Mouse (Mus musculus): ENCODE measurements at regions not wholly inside any gene's neighbourhood (a gene's known extent, or its start where the extent isn't known, plus 50 kb on each side); places are given as distances from the start of the nearest gene placed in this dataset.
"Not testable (repeated sequence)": the region's sequence is repeated elsewhere in the genome, so short reads cannot be mapped to it uniquely, and the experiment has no call there.

DNA sequence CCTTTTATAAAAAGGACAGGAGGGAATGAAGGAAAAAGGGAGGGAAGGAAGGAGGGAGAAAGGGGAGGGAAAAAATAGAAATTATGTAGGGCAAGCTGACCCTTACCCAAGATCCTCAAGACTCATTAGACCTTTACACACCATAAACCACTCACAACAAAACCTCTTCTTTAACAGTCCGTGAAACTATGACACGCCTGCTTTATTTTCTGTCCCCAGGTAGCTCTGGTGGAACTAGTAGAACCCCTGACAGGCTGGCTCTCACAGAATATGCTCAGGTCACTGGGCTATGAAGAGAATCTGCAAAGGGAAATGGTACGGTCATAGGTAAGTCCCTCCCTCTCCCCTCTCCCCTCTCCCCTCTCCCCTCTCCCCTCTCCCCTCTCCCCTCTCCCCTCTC, 188.8 kb downstream of the Rchy1 start:
- Histone ChIP-seq H3K4me3 (no peak overlapping the region), H3K27ac (no peak overlapping the region), H3K4me1 (replicated peaks) (no peaks in the 10 kb centered on the region), H3K9me3 (no peaks in the 10 kb centered on the region), H3K36me3 (no peaks in the 10 kb centered on the region), H3K27me3 (ENCODE audit: insufficient read depth, poor library complexity, severe bottlenecking) (no peaks in the 10 kb centered on the region)
- DNase-seq (ENCODE audit: low spot score): no peak
- WGBS: 88% methylated on average over 3 of the region's 3 CpGs

GRCm38 (mm10) chr5:91767886-91768285, 195.0 kb downstream of the Rchy1 start:
- Histone ChIP-seq H3K27me3 (ENCODE audit: insufficient read depth, poor library complexity, severe bottlenecking) (no peaks in the 10 kb centered on the region), H3K36me3 (no peaks in the 10 kb centered on the region), H3K27ac (no peak overlapping the region), H3K4me1 (replicated peaks) (peaks cover 7% of the 10 kb centered on the region), H3K4me3 (no peak overlapping the region), H3K9me3 (no peaks in the 10 kb centered on the region)
- no peak for DNase-seq (ENCODE audit: low spot score)
- 86% methylated on average over 7 of the region's 7 CpGs for WGBS

DNA sequence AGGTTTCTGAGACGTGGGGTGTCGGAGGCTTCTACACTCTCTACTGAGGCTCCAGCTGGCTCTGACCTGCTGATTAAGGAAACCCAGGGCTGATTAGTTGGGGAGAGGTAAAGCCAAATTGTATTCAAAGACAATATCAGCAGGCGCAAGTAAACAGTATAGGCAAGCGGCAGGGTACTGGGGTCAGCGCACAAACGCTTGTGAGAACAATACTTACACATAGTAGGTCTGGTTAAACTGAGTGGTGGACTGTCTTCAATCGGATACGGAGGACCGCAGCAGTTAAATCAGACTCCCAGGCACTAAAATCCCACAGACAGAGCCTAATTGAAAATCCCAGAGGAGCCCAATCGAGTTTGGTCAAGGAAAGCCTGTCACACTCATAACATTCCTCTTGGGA, 195.8 kb downstream of the Rchy1 start:
- no peaks in the 10 kb centered on the region for H3K36me3 ChIP-seq
- 70% methylated on average over 10 of the region's 10 CpGs for WGBS
- H3K4me3 ChIP-seq: no peak overlapping the region
- H3K27me3 ChIP-seq (ENCODE audit: insufficient read depth, poor library complexity, severe bottlenecking): no peaks in the 10 kb centered on the region
- H3K4me1 ChIP-seq (replicated peaks): peaks cover 12% of the 10 kb centered on the region
- no peaks in the 10 kb centered on the region for H3K9me3 ChIP-seq
- no peak for DNase-seq (ENCODE audit: low spot score)
- no peak overlapping the region for H3K27ac ChIP-seq

- DNase-seq (ENCODE audit: low spot score): no peak
Observed at GRCm38 (mm10) chr5:91764621-91765020, 198.2 kb downstream of the Rchy1 start.

GRCm38 (mm10) chr5:91762589-91762988, 200.3 kb downstream of the Rchy1 start:
- H3K27ac ChIP-seq: no peak overlapping the region
- no peaks in the 10 kb centered on the region for H3K27me3 ChIP-seq (ENCODE audit: insufficient read depth, poor library complexity, severe bottlenecking)
- 66% methylated on average over 6 of the region's 6 CpGs for WGBS
- H3K36me3 ChIP-seq: no peaks in the 10 kb centered on the region
- no peak overlapping the region for H3K4me3 ChIP-seq
- no peaks in the 10 kb centered on the region for H3K9me3 ChIP-seq
- peaks cover 13% of the 10 kb centered on the region for H3K4me1 ChIP-seq (replicated peaks)
- DNase-seq (ENCODE audit: low spot score): no peak

More at GRCm38 (mm10) chr5:91764621-91765020, 198.2 kb downstream of the Rchy1 start:
- H3K36me3 ChIP-seq: no peaks in the 10 kb centered on the region
- WGBS: 43% methylated on average over 10 of the region's 10 CpGs
- no peak overlapping the region for H3K27ac ChIP-seq
- no peaks in the 10 kb centered on the region for H3K9me3 ChIP-seq
- peaks cover 13% of the 10 kb centered on the region for H3K4me1 ChIP-seq (replicated peaks)
- H3K27me3 ChIP-seq (ENCODE audit: insufficient read depth, poor library complexity, severe bottlenecking): no peaks in the 10 kb centered on the region
- no peak overlapping the region for H3K4me3 ChIP-seq

DNA sequence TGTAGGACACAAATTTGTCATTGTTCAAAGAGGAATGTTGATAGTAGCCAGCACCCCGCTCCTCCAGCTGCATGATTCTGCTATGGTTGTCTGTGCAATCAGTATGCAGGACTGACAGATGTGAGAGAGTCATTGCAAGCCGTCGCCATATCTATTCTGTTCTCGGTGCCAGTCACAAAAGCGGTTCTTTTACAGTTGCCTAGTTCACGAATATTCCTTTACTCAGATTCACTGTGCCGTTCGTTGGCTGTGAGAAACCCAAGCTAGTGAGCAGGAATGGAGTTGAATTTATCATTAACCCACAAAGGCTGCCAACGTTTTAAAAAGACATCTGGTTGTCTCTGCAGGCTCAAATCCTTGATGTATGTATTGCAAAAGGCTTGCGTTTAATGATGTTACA, 206.9 kb downstream of the Rchy1 start:
- H3K36me3 ChIP-seq: no peaks in the 10 kb centered on the region
- 85% methylated on average over 10 of the region's 10 CpGs for WGBS
- no peak overlapping the region for H3K27ac ChIP-seq
- H3K9me3 ChIP-seq: no peaks in the 10 kb centered on the region
- H3K27me3 ChIP-seq (ENCODE audit: insufficient read depth, poor library complexity, severe bottlenecking): no peaks in the 10 kb centered on the region
- H3K4me1 ChIP-seq (replicated peaks): no peaks in the 10 kb centered on the region
- DNase-seq (ENCODE audit: low spot score): no peak
- no peak overlapping the region for H3K4me3 ChIP-seq

- not testable (repeated sequence) for H3K27me3 ChIP-seq (ENCODE audit: insufficient read depth, poor library complexity, severe bottlenecking); DNase-seq (ENCODE audit: low spot score); H3K9me3 ChIP-seq; H3K27ac ChIP-seq; H3K36me3 ChIP-seq; H3K4me1 ChIP-seq (replicated peaks); H3K4me3 ChIP-seq
- 93% methylated on average over 17 of the region's 17 CpGs for WGBS
Observed at GRCm38 (mm10) chr5:91752846-91753245, 210.0 kb downstream of the Rchy1 start.

DNA sequence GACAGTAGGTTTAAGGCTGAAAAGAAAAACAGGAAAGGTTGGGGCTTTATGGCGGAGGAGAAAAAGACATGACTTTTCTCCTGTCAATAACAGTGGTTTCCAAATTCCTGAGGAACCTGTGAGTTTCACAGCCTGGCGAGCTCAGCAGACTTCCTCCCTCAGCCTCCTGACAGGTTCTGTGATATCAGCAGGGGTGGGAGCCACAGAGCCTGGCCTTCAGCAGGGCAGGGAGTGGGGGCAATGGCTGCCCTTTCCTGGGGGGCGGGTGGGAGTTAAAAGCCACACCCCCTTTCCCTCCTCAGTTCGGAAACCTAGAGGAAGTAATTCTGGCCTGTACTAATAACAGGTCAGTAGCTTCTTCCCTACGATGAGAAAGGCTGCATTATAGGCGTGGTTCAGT, 211.7 kb downstream of the Rchy1 start:
- H3K36me3 ChIP-seq: no peaks in the 10 kb centered on the region
- H3K27me3 ChIP-seq (ENCODE audit: insufficient read depth, poor library complexity, severe bottlenecking): no peaks in the 10 kb centered on the region
- H3K9me3 ChIP-seq: no peaks in the 10 kb centered on the region
- WGBS: 72% methylated on average over 6 of the region's 6 CpGs
- no peak overlapping the region for H3K27ac ChIP-seq
- H3K4me1 ChIP-seq (replicated peaks): peaks cover 9% of the 10 kb centered on the region; the same call in 1 of the 2 replicates
- H3K4me3 ChIP-seq: no peak overlapping the region
- DNase-seq (ENCODE audit: low spot score): no peak

GRCm38 (mm10) chr5:91746077-91746476, 216.8 kb downstream of the Rchy1 start:
- H3K36me3 ChIP-seq: no peaks in the 10 kb centered on the region
- H3K27me3 ChIP-seq (ENCODE audit: insufficient read depth, poor library complexity, severe bottlenecking): no peaks in the 10 kb centered on the region
- peaks cover 18% of the 10 kb centered on the region; the same call in 1 of the 2 replicates for H3K4me1 ChIP-seq (replicated peaks)
- no peaks in the 10 kb centered on the region for H3K9me3 ChIP-seq
- no peak overlapping the region for H3K4me3 ChIP-seq
- WGBS: 51% methylated on average over 5 of the region's 5 CpGs
- H3K27ac ChIP-seq: no peak overlapping the region
- DNase-seq (ENCODE audit: low spot score): no peak

DNA sequence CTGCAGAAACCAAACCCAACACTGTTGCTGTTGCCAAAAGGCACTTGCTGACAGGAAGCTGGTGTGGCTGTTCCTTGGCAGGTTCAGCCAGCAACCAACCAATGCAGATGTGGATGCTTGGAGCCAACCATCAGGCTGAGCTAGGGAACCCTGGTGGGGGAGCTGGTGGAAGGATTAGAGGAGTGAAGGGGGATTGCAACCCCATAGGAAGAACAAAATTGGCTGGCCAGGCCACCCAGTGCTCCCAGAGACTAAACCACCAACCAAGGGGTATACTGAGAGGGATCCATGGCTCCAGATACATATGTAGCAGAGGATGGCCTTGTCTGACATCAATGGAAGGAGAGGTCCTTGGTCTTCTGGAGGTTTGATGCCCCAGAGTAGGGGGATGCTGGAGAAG, 218.5 kb downstream of the Rchy1 start:
- H3K9me3 ChIP-seq: no peaks in the 10 kb centered on the region
- no peak overlapping the region for H3K27ac ChIP-seq
- peaks cover 31% of the 10 kb centered on the region for H3K4me1 ChIP-seq (replicated peaks)
- no peaks in the 10 kb centered on the region for H3K27me3 ChIP-seq (ENCODE audit: insufficient read depth, poor library complexity, severe bottlenecking)
- no peaks in the 10 kb centered on the region for H3K36me3 ChIP-seq
- no peak overlapping the region for H3K4me3 ChIP-seq
- no peak for DNase-seq (ENCODE audit: low spot score)

- DNase-seq (ENCODE audit: low spot score): peak; percentile 51
- H3K4me3 ChIP-seq: no peak overlapping the region
- WGBS: 30% methylated on average over 4 of the region's 4 CpGs
- no peaks in the 10 kb centered on the region for H3K9me3 ChIP-seq
- no peak overlapping the region for H3K27ac ChIP-seq
- peaks cover 15% of the 10 kb centered on the region for H3K4me1 ChIP-seq (replicated peaks)
- no peaks in the 10 kb centered on the region for H3K36me3 ChIP-seq
- H3K27me3 ChIP-seq (ENCODE audit: insufficient read depth, poor library complexity, severe bottlenecking): no peaks in the 10 kb centered on the region
Observed at GRCm38 (mm10) chr5:91740159-91740537, 222.7 kb downstream of the Rchy1 start.

DNA sequence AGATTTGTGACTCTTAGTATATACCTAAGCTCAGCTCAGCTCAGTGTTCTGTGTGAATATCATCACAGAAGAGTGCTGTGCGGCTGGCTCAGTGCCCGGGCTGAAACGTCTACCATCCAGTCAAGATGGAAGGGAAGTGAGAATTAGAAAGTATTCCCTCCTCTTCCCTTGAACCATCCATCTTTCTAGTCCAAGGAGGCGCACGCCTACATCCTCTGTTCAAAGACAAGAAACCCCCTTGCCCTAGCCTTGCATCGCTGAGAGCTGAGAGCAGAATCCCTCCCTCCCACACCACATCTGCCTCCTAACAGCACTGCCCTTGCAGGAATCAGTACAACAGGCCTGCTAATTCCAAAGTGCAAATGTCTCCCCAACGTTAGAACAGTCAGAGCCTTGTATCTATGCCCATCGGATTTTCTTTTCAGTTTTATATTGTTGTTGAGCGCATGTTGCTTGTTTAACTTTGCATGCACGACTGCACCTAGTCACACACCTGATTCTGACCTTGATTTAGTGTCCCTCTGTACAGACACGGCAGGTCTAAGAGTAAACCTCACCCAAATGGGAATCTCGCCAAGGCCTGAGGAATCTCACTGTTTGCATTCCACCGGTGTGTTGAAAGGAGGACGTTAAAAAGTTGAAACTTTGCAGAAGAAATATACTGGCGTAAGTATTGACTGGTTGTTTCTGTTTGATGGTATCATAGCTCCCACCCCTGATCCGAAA, 222.2 kb downstream of the Parm1 start:
- Histone ChIP-seq H3K27ac (no peak overlapping the region), H3K36me3 (no peaks in the 10 kb centered on the region), H3K27me3 (ENCODE audit: insufficient read depth, poor library complexity, severe bottlenecking) (no peaks in the 10 kb centered on the region), H3K9me3 (no peaks in the 10 kb centered on the region), H3K4me3 (no peak overlapping the region), H3K4me1 (replicated peaks) (peaks cover 15% of the 10 kb centered on the region)
- no peak for DNase-seq (ENCODE audit: low spot score)
- 69% methylated on average over 16 of the region's 16 CpGs for WGBS

DNA sequence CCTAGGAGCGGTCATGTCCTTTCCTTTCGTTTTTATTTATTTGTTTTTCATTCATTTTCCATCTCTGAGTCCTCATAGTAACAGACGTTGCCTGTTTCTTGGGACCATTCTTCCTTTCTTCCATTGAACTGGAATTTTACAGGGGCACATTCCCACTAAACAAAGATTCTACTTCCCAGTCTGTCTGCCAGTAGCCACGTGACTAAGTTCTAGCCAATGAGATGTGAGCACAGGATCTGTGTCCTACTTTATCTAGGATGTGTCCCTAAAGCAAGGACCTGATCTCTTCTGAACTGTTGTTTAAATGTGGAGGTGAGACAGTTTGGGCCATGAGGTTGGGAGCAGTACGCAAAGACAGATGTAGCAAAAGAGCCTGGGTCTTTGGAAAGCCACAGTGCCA, 214.6 kb downstream of the Parm1 start:
- Histone ChIP-seq H3K4me3 (no peak overlapping the region), H3K9me3 (no peaks in the 10 kb centered on the region), H3K27me3 (ENCODE audit: insufficient read depth, poor library complexity, severe bottlenecking) (0 out of 2 replicates have a peak, but pooled peaks cover 2% of the 10 kb centered on the region), H3K4me1 (replicated peaks) (peaks cover 9% of the 10 kb centered on the region; the same call in 1 of the 2 replicates), H3K27ac (no peak overlapping the region), H3K36me3 (no peaks in the 10 kb centered on the region)
- DNase-seq (ENCODE audit: low spot score): no peak
- WGBS: 87% methylated on average over 5 of the region's 5 CpGs

- Histone ChIP-seq H3K4me3 (no peak overlapping the region), H3K36me3 (no peaks in the 10 kb centered on the region), H3K27ac (no peak overlapping the region), H3K4me1 (replicated peaks) (peaks cover 9% of the 10 kb centered on the region; the same call in 1 of the 2 replicates), H3K9me3 (no peaks in the 10 kb centered on the region), H3K27me3 (ENCODE audit: insufficient read depth, poor library complexity, severe bottlenecking) (peaks cover 4% of the 10 kb centered on the region; the same call in 1 of the 2 replicates)
- DNase-seq (ENCODE audit: low spot score): no peak
- WGBS: 84% methylated on average over 5 of the region's 5 CpGs
Observed at GRCm38 (mm10) chr5:91731155-91731554, 213.7 kb downstream of the Parm1 start.
